Mouse (Mus musculus): Measurements from ENCODE around the gene Dusp1.

- TF ChIP-seq CTCF (IDR thresholded peaks at IDR 0.05; ENCODE audit: control insufficient read depth, insufficient read depth, insufficient replicate concordance, low read depth, low read length) = no peak
- no peak for TF ChIP-seq POLR2A (IDR thresholded peaks at IDR 0.05; ENCODE audit: control insufficient read depth, low read depth, low read length)
These were observed 364 bp upstream of the Dusp1 start for GRCm38 (mm10) chr17:26562292-26562691.
